Mouse (Mus musculus) gastrocnemius, adult 18-20 months (tissue): ENCODE results near the gene Exo1. TPM values are rescaled to one million over a fixed set of nuclear protein-coding genes. Genes with fewer than 3 reads are reported as not detected.

ENCODE experiments used
- DNase-seq: peaks from one replicate; pipeline ENCODE4 v3.0.0; 2021; ENCODE audit warnings: low spot score
- total RNA-seq, 2 experiments: library from RNA; stranded (reverse); gene quantifications; 2 replicates each; pipeline ENCODE4 v1.2.3; 2021

The Exo1 gene
- total RNA-seq, 2 experiments from 2014 or later = not detected

DNA sequence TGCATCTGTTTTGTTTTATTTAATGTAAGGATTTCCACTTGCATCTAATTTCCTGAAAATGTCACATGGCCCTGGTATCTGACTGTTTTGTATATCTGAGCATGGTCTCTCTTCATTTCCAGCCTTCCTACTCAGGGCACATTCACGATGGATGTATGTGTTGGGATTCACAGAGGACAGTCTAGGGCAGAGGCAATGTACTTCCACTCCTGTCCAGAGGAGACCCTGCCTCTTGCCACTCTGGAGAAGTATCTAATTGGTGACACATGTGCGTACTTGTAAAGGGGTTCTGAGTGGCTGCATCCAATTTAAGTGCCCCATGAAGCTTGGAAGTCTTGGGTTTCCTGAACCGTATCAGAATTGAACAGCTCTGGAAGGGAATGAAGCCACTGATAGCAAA lies 70.0 kb downstream of the Exo1 start:
- DNase-seq = no peak

DNA sequence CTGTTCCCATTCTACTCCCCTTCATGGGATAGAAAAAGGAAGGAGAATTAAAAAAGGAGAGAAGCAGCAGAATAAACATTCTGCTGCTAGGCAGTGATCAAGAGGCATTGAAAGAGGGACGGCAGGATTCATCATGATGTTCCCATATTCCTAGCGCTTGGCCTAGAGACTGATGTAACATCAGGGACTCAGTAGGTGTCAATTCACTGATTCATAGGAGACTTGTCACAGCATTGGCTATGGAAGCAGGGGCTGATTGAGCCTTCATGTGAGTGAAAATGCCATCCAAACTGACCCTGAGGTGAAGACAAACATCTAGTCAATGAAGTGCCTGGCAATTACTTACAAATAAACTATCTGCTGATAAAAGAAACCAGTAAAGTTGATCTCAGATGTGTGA lies 70.5 kb downstream of the Exo1 start:
- no peak for DNase-seq

DNA sequence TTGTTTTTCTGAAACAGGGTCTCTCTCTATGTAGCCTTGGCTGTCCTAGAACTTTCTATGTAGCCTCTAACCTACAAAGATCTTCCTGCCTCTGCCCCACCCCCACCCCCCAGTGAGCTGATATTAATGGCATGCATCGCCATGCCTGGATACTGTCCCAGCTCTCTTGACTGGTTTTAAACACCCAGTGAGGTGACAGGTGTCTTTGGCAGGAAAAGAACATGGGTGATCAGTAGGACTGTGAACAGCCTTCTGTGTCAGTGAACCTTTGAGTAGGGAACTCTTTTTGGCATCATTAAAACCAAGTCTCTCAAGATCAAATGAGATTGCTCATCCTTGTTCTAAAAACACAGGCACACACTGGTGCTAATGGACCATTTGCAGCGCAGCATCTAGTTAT lies 81.4 kb downstream of the Exo1 start:
- no peak for DNase-seq

Other genes with a start within 250 kb of the Exo1 start
- gene Opn3, start 187.8 kb upstream of the Exo1 start, total RNA-seq = 1 to 10 TPM; 2.8 to 3.8 TPM
- 1 to 10 TPM; 2.9 to 4.9 TPM for gene Chml, start 187.7 kb upstream of the Exo1 start, total RNA-seq
- not detected for gene Wdr64, start 182.0 kb upstream of the Exo1 start, total RNA-seq
- gene Gm38100, start 39.7 kb downstream of the Exo1 start, total RNA-seq = not detected
- gene Rbm8a2, start 98.5 kb downstream of the Exo1 start, total RNA-seq = not detected